Mouse (Mus musculus) R1 (cell line): Measurements from ENCODE around the gene Slc7a11.
A peak's percentile ranks its signal among the peaks of the same experiment; 100 is the strongest.
"Not testable (repeated sequence)": the region's sequence is repeated elsewhere in the genome, so short reads cannot be mapped to it uniquely, and the experiment has no call there.

Experiments
- DNase-seq: peaks from one replicate; pipeline ENCODE4 v3.0.0-alpha.2; 2018; ENCODE audit warnings: low read depth, low spot score

Slc7a11 gene

GRCm38 (mm10) chr3:50443421-50443916, at the start of gene Slc7a11:
TSS of gene Slc7a11 (minus strand) at chr3:50443614.
- DNase-seq: peak; percentile 36

DNA sequence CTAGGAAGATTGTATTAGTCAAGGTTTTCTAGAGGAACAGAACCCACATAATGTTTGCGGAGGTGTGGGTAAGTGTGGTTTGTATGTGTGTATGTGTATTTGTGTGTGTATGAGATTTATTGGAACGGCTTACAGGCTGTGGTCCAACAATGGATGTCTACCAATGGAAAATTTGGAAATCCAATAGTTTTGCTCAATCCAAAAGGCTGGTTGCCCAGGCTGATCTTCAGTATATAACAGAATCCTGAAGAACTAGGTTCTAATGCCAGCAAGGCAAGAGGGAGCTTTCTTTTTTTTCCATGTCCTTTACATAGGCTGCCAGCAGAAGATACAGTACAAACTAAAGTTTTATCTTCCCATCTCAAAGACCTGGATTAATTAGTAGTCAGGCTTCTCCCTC, 48.3 kb upstream of the Slc7a11 start:
- no peak for DNase-seq

DNA sequence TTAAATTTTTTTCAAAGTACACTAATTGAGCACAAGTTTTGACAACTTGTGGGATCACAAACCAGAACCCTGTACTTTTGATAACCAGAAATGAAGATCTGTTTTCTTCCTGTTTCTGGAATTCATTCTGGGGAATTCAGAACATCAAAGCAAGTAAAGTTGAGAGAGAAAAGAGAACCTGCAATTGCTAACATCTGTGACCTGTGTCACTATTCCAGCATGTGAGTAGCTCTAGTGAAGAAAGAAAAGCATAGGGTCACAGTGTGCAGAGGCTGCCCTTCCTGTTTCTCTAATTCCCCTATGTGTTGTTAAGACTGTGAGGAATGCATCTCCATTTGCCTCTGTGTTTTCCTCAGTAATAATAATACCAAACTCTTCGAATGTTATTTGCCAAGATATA, 40.7 kb upstream of the Slc7a11 start:
- DNase-seq: no peak

DNA sequence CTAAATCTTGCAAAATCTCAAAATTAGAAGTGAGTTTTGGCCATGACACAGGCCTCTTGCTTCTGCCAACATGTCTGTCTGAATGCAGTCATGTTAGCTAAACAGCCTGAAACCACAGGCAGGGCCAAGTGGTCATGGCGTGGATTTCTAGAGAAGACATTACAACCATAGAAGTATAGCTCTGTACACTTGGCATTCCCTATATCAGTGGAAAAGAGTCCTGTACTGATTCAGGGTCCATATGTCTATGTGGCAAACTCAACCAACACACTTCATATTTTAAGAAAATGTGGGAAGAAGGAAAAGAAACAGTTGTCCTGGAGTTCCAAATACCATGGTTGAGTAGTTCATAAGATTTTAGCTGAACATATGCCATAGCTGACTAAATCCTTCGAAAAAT, 18.8 kb upstream of the Slc7a11 start:
- no peak for DNase-seq

GRCm38 (mm10) chr3:50457136-50457535, 13.7 kb upstream of the Slc7a11 start:
- no peak for DNase-seq

DNA sequence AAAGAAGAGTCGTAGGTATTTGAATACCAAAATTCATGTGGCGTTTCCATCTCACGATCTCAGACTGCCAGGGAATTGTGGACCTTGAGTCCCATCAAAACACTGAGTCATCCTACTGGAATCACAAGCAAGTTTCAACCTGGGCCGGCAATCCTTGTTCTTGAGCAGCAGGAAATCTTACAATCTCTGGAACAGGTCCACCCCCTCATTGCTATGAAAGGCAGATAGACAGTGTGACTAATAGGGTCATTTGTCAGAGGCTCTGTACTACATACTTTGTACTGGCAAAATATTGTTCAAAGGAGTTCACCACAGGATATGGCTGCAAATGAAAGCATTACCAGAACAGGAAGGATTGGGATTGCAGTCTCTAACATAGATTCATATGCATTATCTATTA, 13.2 kb upstream of the Slc7a11 start:
- DNase-seq: no peak

- DNase-seq: no peak
These were observed 12.6 kb upstream of the Slc7a11 start for GRCm38 (mm10) chr3:50456023-50456422.

- DNase-seq: no peak
These were observed 1.8 kb upstream of the Slc7a11 start for GRCm38 (mm10) chr3:50445050-50445775.

DNA sequence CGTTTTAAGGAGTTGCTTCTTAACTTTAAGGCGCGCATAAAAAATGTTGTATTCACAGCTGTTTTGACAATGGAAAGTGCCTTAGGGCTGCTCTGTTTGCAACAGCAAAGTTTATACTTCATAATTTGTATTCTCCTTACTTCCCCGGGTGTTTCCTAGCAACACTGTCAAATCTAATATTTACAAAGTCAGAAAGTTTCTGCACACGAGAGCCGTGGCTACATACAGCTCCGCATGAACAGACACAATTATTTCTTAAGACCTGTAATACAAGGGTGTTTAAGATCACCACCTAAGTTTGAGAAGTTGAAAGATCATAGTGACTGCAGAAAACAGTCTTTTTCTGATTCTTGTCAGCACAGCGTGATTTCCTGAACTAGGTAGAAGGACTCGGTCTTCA, 528 bp upstream of the Slc7a11 start:
- peak; percentile 3 for DNase-seq

DNA sequence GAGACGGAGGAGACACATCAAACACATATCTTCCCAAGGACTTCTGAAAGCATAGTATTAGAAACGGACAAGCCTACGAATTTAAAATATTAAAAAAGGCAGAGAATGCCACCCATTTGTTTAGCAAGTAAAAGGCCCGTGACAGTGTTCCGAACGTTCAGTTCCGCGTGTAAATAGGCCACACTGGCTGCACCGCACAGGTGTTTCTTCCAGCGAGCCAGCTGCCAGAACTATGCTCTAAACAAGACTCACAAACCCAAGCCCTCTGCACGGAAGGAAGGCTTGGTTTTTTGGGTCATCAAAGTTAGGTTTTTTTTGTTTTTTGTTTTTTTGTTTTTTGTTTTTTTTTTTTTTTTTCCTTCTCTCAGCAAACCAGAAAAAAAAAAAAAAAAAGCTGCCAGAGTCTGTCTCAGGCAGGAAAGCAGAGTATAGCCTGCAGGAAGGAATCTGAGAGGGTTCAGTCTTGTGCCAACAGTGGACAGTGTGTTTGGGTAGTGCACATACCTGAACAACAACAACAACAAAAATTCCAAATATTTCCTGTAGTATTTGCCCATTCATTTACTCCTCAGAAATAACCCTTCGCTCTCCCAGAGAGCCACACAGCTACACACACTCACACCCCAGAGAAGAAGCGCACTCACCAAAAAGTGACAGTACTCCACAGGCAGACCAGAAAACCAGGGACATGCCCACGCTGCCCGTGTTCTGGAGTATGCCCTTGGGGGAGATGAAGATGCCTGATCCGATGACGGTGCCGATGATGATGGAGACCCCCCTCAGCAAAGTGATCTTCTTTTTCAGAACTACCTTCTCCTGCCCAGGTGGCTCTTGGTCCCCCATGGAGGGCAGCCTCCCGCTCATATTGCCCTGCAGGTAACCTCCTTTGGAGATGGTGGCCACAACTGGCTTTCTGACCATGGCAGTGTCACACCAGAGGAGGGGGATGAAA, 797 bp downstream of the Slc7a11 start:
- peak; percentile 4 for DNase-seq

- DNase-seq: no peak
These were observed 2.1 kb downstream of the Slc7a11 start for GRCm38 (mm10) chr3:50441330-50441729.

- no peak for DNase-seq
These were observed 3.0 kb downstream of the Slc7a11 start for GRCm38 (mm10) chr3:50440409-50440808.

- DNase-seq: no peak
These were observed 4.0 kb downstream of the Slc7a11 start for GRCm38 (mm10) chr3:50439429-50439828.

DNA sequence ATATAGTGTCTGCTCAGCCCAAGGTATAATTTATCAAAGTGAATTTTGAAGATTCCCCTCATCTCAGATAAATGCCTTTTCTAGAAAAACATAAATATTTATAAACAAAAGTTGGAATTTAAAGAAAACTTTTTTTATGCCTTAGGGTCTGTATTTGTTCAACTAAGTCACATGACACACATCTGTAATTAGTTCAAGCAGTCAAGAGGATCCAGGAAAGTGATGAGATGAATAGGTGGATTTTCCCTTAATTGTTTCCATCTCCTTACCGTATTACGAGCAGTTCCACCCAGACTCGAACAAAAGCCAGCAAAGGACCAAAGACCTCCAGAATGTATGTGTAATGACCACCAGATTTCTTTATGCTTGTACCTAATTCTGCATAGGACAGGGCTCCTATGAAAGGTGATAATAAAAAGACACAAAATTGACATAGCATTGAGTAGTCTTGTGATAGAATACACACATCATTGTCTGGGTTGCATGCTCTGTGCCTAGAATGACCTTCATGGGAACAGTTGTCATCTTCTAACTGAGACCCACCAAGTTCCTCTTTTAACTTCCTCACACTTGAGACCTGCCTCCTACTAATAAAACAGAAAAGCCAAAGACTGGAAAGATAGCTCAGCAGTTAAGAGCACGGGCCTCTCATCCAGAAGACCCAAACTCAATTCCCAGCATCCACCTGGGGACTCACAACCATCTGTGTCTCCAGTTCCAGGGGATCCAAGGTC, 4.7 kb downstream of the Slc7a11 start:
- DNase-seq: no peak

DNA sequence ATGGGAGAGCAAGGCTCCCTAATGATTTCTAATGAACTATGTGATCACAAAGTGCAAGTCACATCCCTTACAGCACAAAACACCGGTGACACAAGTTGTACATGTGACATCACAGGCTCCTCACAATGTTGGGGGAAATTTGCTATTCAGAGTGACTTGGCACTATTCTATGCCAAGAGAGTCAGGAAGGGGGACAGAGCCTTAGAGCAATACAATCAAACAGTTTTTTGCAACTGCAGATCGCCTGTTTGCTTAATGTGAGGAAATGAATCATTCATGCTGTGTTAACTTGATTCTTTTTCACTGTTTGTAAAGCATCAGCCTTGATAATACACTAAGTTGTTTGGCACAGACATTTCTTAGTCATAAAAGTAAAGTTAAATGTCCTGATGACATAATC, 5.3 kb downstream of the Slc7a11 start:
- not testable (repeated sequence) for DNase-seq

GRCm38 (mm10) chr3:50436409-50436808, 7.0 kb downstream of the Slc7a11 start:
- not testable (repeated sequence) for DNase-seq

GRCm38 (mm10) chr3:50433831-50434230, 9.6 kb downstream of the Slc7a11 start:
- no peak for DNase-seq

GRCm38 (mm10) chr3:50430811-50431210, 12.6 kb downstream of the Slc7a11 start:
- no peak for DNase-seq

DNA sequence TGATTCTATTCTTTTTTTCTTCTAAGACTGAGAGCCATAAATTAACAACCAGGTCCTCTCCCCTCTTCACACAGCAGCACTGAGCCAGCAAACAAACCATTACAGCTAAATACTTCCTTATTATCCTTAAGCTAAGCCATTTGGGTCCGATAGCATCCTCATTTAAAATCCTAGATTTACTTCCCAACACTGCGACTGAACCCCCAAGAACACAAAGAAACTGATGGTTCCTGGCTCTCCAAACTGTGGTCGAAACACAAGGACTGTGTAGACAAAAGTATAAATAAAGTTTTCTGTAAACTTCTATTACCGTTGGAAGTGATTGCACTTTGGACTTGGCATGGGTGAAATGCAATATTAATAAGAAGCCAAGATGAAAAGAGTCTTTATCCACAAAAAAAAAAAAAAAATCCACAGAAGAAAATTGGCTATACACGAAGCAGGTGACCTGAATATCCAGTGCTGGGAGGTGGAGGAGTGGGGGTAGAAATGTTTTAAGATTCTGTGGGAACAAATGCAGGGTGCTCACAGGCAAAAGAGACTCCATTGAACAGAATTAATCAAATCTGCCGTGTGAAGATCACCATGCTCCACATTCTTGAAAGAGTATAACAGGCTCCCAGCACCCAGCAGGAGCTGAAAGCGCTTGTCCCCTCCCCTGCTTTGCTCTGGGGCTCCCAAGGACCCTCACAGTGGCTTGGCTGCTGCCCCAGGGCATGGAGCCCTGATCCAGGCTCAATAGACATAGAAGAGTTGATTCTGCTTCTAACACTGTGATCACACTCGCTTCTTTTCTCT, 21.7 kb downstream of the Slc7a11 start:
- DNase-seq: no peak

- DNase-seq: peak; percentile 53
These were observed 24.3 kb downstream of the Slc7a11 start for GRCm38 (mm10) chr3:50419161-50419560.

DNA sequence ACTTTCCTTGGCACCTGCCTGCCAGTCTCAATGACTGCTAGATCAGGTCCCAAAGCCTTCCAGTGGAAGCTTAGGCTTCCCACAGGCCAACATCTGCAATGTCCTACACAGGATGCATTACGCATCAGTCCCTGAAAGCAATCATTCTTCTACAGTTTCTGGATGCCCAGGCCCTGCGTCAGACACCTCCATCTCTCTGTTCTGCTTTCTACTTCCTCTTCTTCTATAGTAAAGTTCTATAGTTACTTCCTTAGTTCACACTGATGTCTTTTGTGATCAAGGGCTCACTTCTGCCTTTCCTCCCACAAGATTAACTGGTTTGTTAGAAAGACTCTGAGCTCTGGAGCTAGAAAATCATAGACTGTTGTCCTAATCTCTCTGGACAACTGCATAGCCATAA, 36.6 kb downstream of the Slc7a11 start:
- DNase-seq: no peak
